Mouse (Mus musculus) CH12.LX (cell line): ENCODE data around the gene Gabrg2.

Experiments
- BHLHE40 ChIP-seq: IDR thresholded peaks from 2 replicates; pipeline ENCODE4 v1.6.1; 2011; ENCODE audit warnings: mild to moderate bottlenecking, low read depth, low read length, improper control_type of control experiment
- CHD2 ChIP-seq: IDR thresholded peaks from 2 replicates; pipeline ENCODE4 v1.6.1; 2011; ENCODE audit warnings: low read length, improper control_type of control experiment
- CTCF ChIP-seq, 2 experiments: IDR thresholded peaks in 1 of 2; conservative IDR thresholded peaks in 1 of 2; 2 replicates each; pipeline ENCODE4 v1.5.1; 2011 to 2012; ENCODE audit warnings: low read depth in 2 of 2, low read length in 2 of 2, improper control_type of control experiment in 1 of 2, inconsistent platforms in 1 of 2, mild to moderate bottlenecking in 1 of 2, moderate library complexity in 1 of 2
- EP300 ChIP-seq: IDR thresholded peaks from 2 replicates; pipeline ENCODE4 v1.6.1; 2011; ENCODE audit warnings: low read length, improper control_type of control experiment
- HCFC1 ChIP-seq: IDR thresholded peaks from 2 replicates; pipeline ENCODE4 v1.6.1; 2012; ENCODE audit warnings: low read depth, mild to moderate bottlenecking, inconsistent platforms, low read length, improper control_type of control experiment
- MXI1 ChIP-seq: IDR thresholded peaks from 2 replicates; pipeline ENCODE4 v1.6.1; 2011; ENCODE audit warnings: mild to moderate bottlenecking, low read depth, low read length, improper control_type of control experiment
- NRF1 ChIP-seq: IDR thresholded peaks from 2 replicates; pipeline ENCODE4 v1.6.1; 2014; ENCODE audit warnings: low read depth, mild to moderate bottlenecking, inconsistent platforms, low read length, improper control_type of control experiment, moderate library complexity
- POLR2A ChIP-seq: IDR thresholded peaks from 2 replicates; pipeline ENCODE4 v1.6.1; 2011; ENCODE audit warnings: low read depth, mild to moderate bottlenecking, improper control_type of control experiment, low read length
- RAD21 ChIP-seq: IDR thresholded peaks from 2 replicates; pipeline ENCODE4 v1.6.1; 2011; ENCODE audit warnings: low read depth, mild to moderate bottlenecking, low read length, improper control_type of control experiment, moderate library complexity
- ZC3H11A ChIP-seq: IDR thresholded peaks from 2 replicates; pipeline ENCODE4 v1.6.1; 2012; ENCODE audit warnings: low read depth, mild to moderate bottlenecking, inconsistent platforms, low read length, improper control_type of control experiment
- ZMIZ1 ChIP-seq: IDR thresholded peaks from 2 replicates; pipeline ENCODE4 v1.6.1; 2012; ENCODE audit warnings: low read depth, mild to moderate bottlenecking, inconsistent platforms, low read length, improper control_type of control experiment

- TF ChIP-seq BHLHE40 (no peak), HCFC1 (no peak), MXI1 (no peak), ZC3H11A (no peak), POLR2A (no peak), EP300 (no peak), CTCF (conservative IDR thresholded peaks at IDR 0.05 in 1 of 2, IDR thresholded peaks at IDR 0.05 in 1 of 2; ENCODE audit: low read depth in 2 of 2, low read length in 2 of 2) (no peak), CHD2 (no peak), NRF1 (no peak), ZMIZ1 (no peak), RAD21 (no peak)
Observed at GRCm38 (mm10) chr11:41937979-41938378, 62.7 kb downstream of the Gabrg2 start.
